Mouse (Mus musculus): Measurements from ENCODE around the gene Socs5. TPM values are rescaled to one million over a fixed set of nuclear protein-coding genes. Genes with fewer than 3 reads are reported as not detected.

Socs5 gene
- polyA plus RNA-seq, 1 experiment from 2014 or later, result 10.9 TPM

DNA sequence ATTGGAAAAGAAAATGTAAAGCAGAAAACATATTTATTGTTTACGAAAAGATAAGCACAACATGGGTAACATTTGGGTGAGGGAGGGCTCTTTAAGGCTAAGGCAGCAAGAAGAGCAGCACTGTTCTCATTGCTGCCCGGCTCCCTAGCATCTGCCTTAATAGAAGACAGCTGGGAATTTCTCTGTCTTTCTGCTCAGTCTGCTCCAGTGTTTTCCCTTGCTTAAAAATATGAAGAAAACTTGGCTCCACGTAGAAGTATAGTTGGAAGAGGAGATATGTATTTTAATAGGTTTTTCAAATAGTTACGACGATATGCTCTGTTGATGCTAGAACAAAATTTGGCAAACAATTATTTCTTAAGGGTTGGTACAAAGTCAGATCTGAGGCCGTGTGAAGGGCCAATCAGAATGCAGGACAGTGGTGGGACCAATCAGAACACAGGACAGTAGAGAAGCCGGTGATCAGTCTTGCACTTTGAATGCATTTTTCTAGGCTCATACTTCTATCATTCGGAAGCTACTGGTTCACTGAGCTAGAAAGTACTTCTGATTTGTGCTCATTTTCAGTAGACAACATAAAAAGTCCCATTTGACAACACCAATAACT lies 39.0 kb downstream of the Socs5 start:
- WGBS, result 87% methylated on average over 8 of the region's 8 CpGs
- Histone ChIP-seq H3K9ac (replicated peaks) (no peak overlapping the region), H3K4me3 (replicated peaks) (no peak overlapping the region), H3K4me2 (replicated peaks) (no peak overlapping the region), H3K27ac (no peak overlapping the region), H3K9me3 (no peaks in the 10 kb centered on the region), H3K27me3 (no peaks in the 10 kb centered on the region), H3K36me3 (no peaks in the 10 kb centered on the region), H3K4me1 (replicated peaks) (no peaks in the 10 kb centered on the region)
- no peak for ATAC-seq

DNA sequence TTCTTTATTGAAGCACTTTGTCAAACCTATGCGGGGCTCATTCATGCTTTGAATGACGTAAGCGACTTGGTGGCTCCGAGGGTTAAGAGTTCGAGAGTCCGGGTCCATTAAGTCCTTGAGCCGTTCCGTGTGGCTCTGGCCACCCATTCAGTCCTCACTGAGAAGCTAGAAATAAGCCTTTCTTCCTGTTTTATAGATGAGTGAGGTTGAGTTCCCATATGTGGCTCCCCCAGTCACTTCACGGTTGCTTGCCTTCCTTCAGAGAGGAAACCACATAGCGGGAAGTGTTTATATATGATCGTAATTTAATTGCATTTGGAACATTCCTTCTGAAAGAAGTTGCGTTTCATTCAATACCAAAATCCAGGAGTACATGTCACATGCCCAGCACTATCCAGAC lies 42.3 kb downstream of the Socs5 start:
- Histone ChIP-seq H3K4me2 (replicated peaks) (no peak overlapping the region), H3K36me3 (no peaks in the 10 kb centered on the region), H3K9me3 (no peaks in the 10 kb centered on the region), H3K27me3 (no peaks in the 10 kb centered on the region), H3K4me1 (replicated peaks) (no peaks in the 10 kb centered on the region), H3K9ac (replicated peaks) (no peak overlapping the region), H3K4me3 (replicated peaks) (no peak overlapping the region), H3K27ac (no peak overlapping the region)
- WGBS, result 92% methylated on average over 12 of the region's 12 CpGs
- no peak for ATAC-seq

DNA sequence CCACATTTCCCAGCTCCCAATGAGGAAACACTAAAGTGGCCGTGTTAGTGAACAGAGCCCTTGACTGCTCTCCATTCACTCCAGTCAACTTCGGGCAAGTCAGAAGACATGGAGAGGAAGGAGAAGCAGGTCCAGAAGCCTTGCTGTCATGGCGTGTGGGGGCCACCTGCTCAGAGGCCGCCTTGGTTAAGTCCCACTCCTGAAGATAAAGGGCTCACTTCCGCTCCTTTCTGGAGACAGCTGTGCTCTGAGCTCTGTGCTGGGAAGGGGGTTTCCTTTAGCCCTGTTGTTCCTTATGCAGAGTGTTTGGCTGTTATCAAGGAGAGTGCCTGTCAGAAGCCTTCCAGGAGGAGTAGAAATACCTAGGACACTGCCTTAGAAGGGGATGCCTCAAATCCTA lies 45.5 kb downstream of the Socs5 start:
- ATAC-seq, result no peak
- Histone ChIP-seq H3K9me3 (no peaks in the 10 kb centered on the region), H3K9ac (replicated peaks) (no peak overlapping the region), H3K27ac (no peak overlapping the region), H3K4me1 (replicated peaks) (no peaks in the 10 kb centered on the region), H3K27me3 (no peaks in the 10 kb centered on the region), H3K36me3 (no peaks in the 10 kb centered on the region), H3K4me2 (replicated peaks) (no peak overlapping the region), H3K4me3 (replicated peaks) (no peak overlapping the region)
- WGBS, result 64% methylated on average over 5 of the region's 5 CpGs

DNA sequence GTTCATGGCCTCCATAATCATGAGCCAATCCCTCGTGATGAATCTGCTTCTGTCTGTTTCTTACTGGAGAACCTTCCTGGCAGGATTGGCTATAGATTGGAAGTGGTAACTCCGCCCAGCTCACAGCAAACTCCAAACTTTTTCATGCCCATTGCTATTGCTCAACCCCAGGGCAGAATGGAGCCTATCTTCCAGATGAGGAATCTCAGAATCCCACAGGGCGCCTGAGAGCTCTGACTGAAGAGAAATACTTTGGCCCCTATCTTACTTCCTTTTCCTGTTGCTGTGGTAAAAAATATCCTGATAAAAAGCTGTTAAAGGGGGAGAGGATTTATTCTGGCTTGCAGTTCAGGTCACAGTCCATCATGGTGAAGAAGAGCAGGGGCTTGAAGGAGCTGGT lies 48.2 kb downstream of the Socs5 start:
- Histone ChIP-seq H3K4me1 (replicated peaks) (no peaks in the 10 kb centered on the region), H3K4me3 (replicated peaks) (no peak overlapping the region), H3K4me2 (replicated peaks) (no peak overlapping the region), H3K36me3 (no peaks in the 10 kb centered on the region), H3K27me3 (no peaks in the 10 kb centered on the region), H3K27ac (no peak overlapping the region), H3K9ac (replicated peaks) (no peak overlapping the region), H3K9me3 (no peaks in the 10 kb centered on the region)
- no peak for ATAC-seq
- 84% methylated on average over 3 of the region's 3 CpGs for WGBS

DNA sequence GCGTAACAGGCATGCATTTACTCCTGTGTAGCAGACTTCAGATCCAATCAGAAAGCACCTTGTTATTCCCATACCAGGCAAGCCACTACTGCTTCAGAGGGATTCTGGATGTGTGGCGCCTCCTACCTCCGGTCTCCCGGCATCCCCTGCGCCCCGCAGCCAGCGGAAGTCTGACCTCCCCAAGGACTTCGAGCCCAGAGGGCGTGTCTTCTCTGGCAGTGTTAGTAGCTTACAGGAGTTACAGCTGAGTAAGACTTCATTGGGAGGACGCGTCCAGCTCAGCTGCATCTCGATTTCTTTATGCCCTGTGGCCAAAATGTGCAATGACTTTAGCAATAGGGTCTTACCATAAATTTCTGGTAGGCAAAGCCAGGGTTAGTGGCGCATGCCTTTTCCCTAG lies 50.3 kb downstream of the Socs5 start:
- Histone ChIP-seq H3K27ac (no peak overlapping the region), H3K9me3 (no peaks in the 10 kb centered on the region), H3K4me1 (replicated peaks) (no peaks in the 10 kb centered on the region), H3K27me3 (no peaks in the 10 kb centered on the region), H3K4me3 (replicated peaks) (no peak overlapping the region), H3K9ac (replicated peaks) (no peak overlapping the region), H3K4me2 (replicated peaks) (no peak overlapping the region), H3K36me3 (no peaks in the 10 kb centered on the region)
- ATAC-seq, result no peak
- WGBS, result 77% methylated on average over 13 of the region's 13 CpGs

DNA sequence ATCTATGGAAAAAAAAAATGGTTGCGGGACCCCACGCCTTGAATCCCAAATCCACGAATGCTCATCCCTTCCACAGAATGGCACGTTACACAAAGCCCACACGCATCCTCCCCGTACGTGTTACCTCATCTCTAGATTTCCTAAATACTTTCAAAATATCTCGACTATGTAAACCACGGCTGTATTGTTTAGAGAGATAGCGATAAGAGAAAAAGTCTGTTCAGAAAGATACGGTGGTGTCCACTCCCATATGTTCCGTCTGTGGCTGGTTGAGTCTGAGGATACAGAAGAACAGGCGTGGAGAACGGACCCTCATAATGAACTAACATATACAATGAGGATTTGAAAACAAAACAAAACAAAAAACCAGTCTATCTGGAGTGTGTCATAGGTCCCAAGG lies 51.1 kb downstream of the Socs5 start:
- Histone ChIP-seq H3K9me3 (no peaks in the 10 kb centered on the region), H3K4me2 (replicated peaks) (no peak overlapping the region), H3K27ac (no peak overlapping the region), H3K36me3 (no peaks in the 10 kb centered on the region), H3K4me1 (replicated peaks) (no peaks in the 10 kb centered on the region), H3K9ac (replicated peaks) (no peak overlapping the region), H3K4me3 (replicated peaks) (no peak overlapping the region), H3K27me3 (no peaks in the 10 kb centered on the region)
- 94% methylated on average over 14 of the region's 14 CpGs for WGBS
- no peak for ATAC-seq

DNA sequence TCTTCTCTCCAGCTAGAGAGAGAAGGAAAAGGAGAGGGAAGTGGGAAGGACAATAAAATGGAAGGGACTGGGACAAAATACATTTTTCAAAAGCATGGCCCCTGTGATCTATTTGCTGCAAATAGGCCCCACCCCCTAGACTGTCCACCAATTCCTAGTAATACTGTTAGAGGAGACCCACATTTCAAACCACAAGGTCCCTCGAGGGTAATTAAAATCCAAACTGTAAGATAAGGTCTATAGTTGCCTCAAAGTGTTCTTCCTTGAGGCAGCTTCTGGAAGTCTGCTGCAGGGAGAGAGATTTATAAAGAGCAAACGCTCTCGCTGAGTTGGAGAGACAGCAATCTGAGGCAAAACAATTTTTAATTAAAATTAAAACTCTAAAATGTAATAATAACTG lies 52.8 kb downstream of the Socs5 start:
- H3K4me2 ChIP-seq (replicated peaks), result no peak overlapping the region
- no peaks in the 10 kb centered on the region for H3K27me3 ChIP-seq
- no peak overlapping the region for H3K4me3 ChIP-seq (replicated peaks)
- no peak overlapping the region for H3K9ac ChIP-seq (replicated peaks)
- H3K9me3 ChIP-seq, result no peaks in the 10 kb centered on the region
- H3K36me3 ChIP-seq, result no peaks in the 10 kb centered on the region
- H3K27ac ChIP-seq, result no peak overlapping the region
- H3K4me1 ChIP-seq (replicated peaks), result no peaks in the 10 kb centered on the region
- WGBS, result 83% methylated on average over 3 of the region's 3 CpGs
- ATAC-seq, result no peak

DNA sequence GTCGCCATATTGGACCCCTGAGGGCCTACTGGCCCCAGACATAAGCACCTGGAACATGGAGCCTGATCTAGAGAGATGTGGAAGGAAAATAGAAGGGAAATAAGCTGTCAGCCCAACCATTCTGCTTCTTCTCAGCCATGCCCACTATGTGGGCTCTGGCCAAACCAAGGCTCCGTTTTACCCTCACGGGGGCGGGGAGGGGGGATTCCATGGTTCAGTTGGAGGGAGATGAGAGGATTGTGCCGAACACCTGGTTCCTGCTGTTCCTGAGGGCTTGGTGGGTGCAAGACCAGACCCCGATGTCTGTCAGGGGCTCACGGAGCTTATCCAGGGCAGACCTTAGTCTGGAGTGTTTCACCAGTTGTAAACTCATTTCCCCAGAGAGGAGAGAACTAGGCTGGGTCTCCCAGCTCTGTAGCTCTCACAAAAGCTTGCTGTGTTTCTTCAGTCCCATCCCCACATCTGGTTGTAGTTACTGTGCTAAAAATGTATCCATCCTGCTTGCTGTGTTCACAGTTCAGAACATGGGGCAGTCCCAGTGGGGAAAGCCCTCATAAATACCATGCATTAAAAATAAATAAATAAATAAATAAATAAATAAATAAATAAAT lies 56.9 kb downstream of the Socs5 start:
- H3K4me2 ChIP-seq (replicated peaks), result no peak overlapping the region
- peaks cover 7% of the 10 kb centered on the region for H3K4me1 ChIP-seq (replicated peaks)
- ATAC-seq, result no peak
- 93% methylated on average over 7 of the region's 7 CpGs for WGBS
- H3K27me3 ChIP-seq, result no peaks in the 10 kb centered on the region
- H3K9me3 ChIP-seq, result no peaks in the 10 kb centered on the region
- no peak overlapping the region for H3K27ac ChIP-seq
- H3K4me3 ChIP-seq (replicated peaks), result no peak overlapping the region
- no peaks in the 10 kb centered on the region for H3K36me3 ChIP-seq
- H3K9ac ChIP-seq (replicated peaks), result no peak overlapping the region

DNA sequence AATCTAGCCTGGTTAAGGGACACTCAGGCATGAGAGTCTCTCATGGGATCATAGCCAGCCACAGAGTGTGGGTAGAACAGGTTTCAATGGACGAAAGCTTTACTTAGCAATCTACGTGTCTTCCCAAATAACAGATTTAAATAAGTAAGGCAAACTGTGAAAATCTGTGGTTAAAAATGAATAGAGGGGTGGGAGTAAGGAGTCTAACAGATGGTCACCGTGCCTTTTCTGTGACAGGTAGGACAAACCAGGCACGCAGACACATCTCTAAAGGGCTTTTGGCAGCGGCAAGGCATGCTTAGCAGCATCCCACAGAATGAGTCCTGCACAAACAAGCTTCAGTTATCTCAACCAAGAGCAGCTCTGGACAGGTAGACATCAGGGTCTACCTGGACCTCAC lies 59.9 kb downstream of the Socs5 start:
- H3K9me3 ChIP-seq, result no peaks in the 10 kb centered on the region
- H3K4me3 ChIP-seq (replicated peaks), result no peak overlapping the region

DNA sequence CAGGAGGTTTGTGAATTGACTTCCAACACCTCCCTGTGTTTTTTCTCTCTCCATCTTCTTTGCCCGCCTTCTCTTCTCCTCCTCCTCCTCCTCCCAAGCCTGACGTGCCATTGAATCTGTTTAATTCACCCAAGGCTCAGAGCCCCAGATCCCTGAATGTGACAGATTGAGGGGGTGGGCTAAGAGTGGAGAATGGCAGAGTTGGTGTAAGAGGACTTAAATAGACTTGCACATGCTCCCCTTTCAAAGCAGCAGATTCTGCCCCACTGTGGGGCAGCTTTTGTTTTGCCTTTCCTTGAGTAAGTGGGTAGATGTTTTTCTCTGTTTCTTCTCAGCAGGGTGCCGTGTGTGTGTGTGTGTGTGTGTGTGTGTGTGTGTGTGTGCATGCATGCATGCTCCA lies 61.6 kb downstream of the Socs5 start:
- peaks cover 10% of the 10 kb centered on the region; the same call in 1 of the 2 replicates for H3K9me3 ChIP-seq
- H3K4me2 ChIP-seq (replicated peaks), result no peak overlapping the region
- H3K36me3 ChIP-seq, result no peaks in the 10 kb centered on the region
- no peak overlapping the region for H3K27ac ChIP-seq
- WGBS, result 52% methylated on average over 3 of the region's 3 CpGs
- no peak overlapping the region for H3K9ac ChIP-seq (replicated peaks)
- H3K27me3 ChIP-seq, result no peaks in the 10 kb centered on the region
- H3K4me1 ChIP-seq (replicated peaks), result peaks cover 7% of the 10 kb centered on the region
- ATAC-seq, result no peak
- no peak overlapping the region for H3K4me3 ChIP-seq (replicated peaks)

More for the DNA sequence above, 59.9 kb downstream of the Socs5 start:
- Histone ChIP-seq H3K36me3 (no peaks in the 10 kb centered on the region), H3K27me3 (no peaks in the 10 kb centered on the region), H3K4me2 (replicated peaks) (no peak overlapping the region), H3K4me1 (replicated peaks) (peaks cover 7% of the 10 kb centered on the region), H3K9ac (replicated peaks) (no peak overlapping the region), H3K27ac (no peak overlapping the region)
- ATAC-seq, result no peak
- WGBS, result 98% methylated on average over 5 of the region's 5 CpGs

DNA sequence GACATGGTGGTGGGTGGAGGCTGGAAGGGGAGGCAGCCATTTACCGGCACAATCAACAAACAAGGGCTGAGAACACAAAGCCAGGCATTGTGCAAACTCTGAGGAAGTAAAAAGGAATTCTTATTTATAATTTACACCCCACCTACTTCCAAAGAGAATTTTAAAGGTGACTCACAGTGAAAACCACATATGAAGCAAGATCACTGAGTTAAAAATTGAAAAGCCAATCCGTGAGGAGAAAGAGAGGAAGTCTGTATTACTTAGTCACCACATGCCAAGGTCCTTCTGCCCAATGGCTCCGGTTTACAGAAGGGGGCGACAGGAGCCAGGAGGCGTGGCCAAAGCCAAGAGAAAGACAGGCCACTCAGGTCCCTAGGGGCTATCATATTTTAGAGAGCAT lies 62.9 kb downstream of the Socs5 start:
- no peak overlapping the region for H3K4me2 ChIP-seq (replicated peaks)
- ATAC-seq, result no peak
- no peak overlapping the region for H3K4me3 ChIP-seq (replicated peaks)
- WGBS, result 65% methylated on average over 5 of the region's 5 CpGs
- no peak overlapping the region for H3K27ac ChIP-seq
- H3K9ac ChIP-seq (replicated peaks), result no peak overlapping the region
- H3K27me3 ChIP-seq, result no peaks in the 10 kb centered on the region
- H3K36me3 ChIP-seq, result no peaks in the 10 kb centered on the region
- peaks cover 10% of the 10 kb centered on the region; the same call in 1 of the 2 replicates for H3K9me3 ChIP-seq
- H3K4me1 ChIP-seq (replicated peaks), result peaks cover 7% of the 10 kb centered on the region

DNA sequence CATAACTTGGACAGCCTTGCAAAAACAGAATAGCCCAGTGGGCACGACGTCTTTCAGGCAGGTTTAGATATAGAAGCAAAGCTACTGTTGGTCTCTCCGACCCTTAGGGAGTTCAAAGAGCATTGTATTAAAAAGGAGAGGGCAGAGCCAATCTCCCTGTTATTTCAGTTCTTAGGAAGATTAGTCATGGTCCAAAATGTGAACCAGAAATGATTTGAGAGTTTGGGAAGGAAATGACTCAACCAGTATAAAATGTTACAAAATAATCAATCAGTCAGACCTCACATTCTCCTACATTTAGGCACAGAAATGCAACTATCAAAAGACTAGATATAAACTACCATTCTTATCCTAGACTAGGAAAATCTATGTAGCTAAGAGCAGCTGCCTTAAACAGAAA lies 64.6 kb downstream of the Socs5 start:
- no peak overlapping the region for H3K4me2 ChIP-seq (replicated peaks)
- H3K36me3 ChIP-seq, result no peaks in the 10 kb centered on the region
- H3K27me3 ChIP-seq, result no peaks in the 10 kb centered on the region
- no peak overlapping the region for H3K27ac ChIP-seq
- H3K9ac ChIP-seq (replicated peaks), result no peak overlapping the region
- no peak overlapping the region for H3K4me3 ChIP-seq (replicated peaks)
- H3K4me1 ChIP-seq (replicated peaks), result peaks cover 7% of the 10 kb centered on the region
- peaks cover 10% of the 10 kb centered on the region; the same call in 1 of the 2 replicates for H3K9me3 ChIP-seq
- ATAC-seq, result no peak
- WGBS, result 61% methylated on average over 3 of the region's 3 CpGs

DNA sequence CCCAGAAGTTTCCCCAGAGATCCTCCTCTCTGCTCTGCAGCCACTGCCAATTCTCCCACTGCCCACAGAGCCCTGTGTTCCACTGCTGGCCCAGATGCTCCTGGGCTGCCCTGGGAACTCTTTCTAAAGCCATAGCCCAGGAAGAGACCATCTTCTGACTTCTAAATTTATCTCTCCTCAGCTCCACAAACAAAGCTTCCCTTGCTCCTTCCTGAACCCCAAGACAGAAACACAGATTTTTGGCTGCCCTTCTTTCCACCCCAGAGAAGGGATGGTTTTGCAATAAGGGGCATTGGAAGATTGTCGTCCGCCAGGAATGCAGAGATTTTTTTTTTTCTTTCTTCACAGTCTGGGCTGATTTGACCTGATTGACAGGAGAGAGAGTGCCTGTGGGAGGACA lies 66.5 kb downstream of the Socs5 start:
- H3K27me3 ChIP-seq, result no peaks in the 10 kb centered on the region
- no peak overlapping the region for H3K9ac ChIP-seq (replicated peaks)
- no peak overlapping the region for H3K4me2 ChIP-seq (replicated peaks)
- H3K4me3 ChIP-seq (replicated peaks), result no peak overlapping the region
- no peak for ATAC-seq
- no peaks in the 10 kb centered on the region for H3K36me3 ChIP-seq
- 84% methylated on average over 2 of the region's 2 CpGs for WGBS
- peaks cover 10% of the 10 kb centered on the region for H3K4me1 ChIP-seq (replicated peaks)
- H3K27ac ChIP-seq, result no peak overlapping the region
- peaks cover 10% of the 10 kb centered on the region; the same call in 1 of the 2 replicates for H3K9me3 ChIP-seq
